Mouse (Mus musculus) small intestine, adult 2 months (tissue): ENCODE results near the gene Ccdc78.

Experiments used
- CTCF ChIP-seq: fragments of 200-500 bp; IDR thresholded peaks from 2 replicates; pipeline ENCODE4 v1.5.1; 2012; ENCODE audit warnings: low read depth, mild to moderate bottlenecking, control low read depth, inconsistent platforms, low read length, moderate library complexity, mixed read lengths; ENCODE audit not compliant: insufficient replicate concordance, insufficient read length; ENCODE audit errors: extremely low read depth
- POLR2A ChIP-seq: fragments of 200-500 bp; IDR thresholded peaks from 2 replicates; pipeline ENCODE4 v1.6.1; 2012; ENCODE audit warnings: low read depth, mild to moderate bottlenecking, control low read depth, inconsistent platforms, low read length, moderate library complexity

- TF ChIP-seq CTCF, result no peak
- no peak for TF ChIP-seq POLR2A
These were observed 34.9 kb upstream of the Ccdc78 start for GRCm38 (mm10) chr17:25751446-25751845.
